Mouse (Mus musculus) neural tube, embryonic 14.5 days (tissue): ENCODE data around the gene Gfra1. TPM values are rescaled to one million over a fixed set of nuclear protein-coding genes. Genes with fewer than 3 reads are reported as not detected.

ENCODE experiments used
- ATAC-seq: fragments of 200-750 bp; cut with Nextera tagmentation; 2 replicates; pipeline ENCODE4 v1.8.0; 2017; ENCODE audit warnings: low read depth, mild to moderate bottlenecking, moderate TSS enrichment, moderate library complexity
- H3K27ac ChIP-seq: fragments of 300-500 bp; sonication (generic); 2 replicates; pipeline ENCODE4 v1.5.1; 2014; ENCODE audit warnings: low read depth, mild to moderate bottlenecking, control low read depth, low read length, moderate library complexity, mixed read lengths
- H3K27me3 ChIP-seq: fragments of 300-500 bp; sonication (generic); 2 replicates; pipeline ENCODE4 v1.6.1; 2014; ENCODE audit warnings: low read length; ENCODE audit not compliant: control insufficient read depth, insufficient read depth
- H3K36me3 ChIP-seq: fragments of 300-500 bp; sonication (generic); 2 replicates; pipeline ENCODE4 v1.6.1; 2014; ENCODE audit warnings: low read length, mixed read lengths; ENCODE audit not compliant: control insufficient read depth, insufficient read depth
- H3K4me1 ChIP-seq: fragments of 300-500 bp; sonication (generic); 2 replicates; pipeline ENCODE4 v1.6.1; 2014; ENCODE audit warnings: low read length; ENCODE audit not compliant: control insufficient read depth, insufficient read depth
- H3K4me2 ChIP-seq: fragments of 300-500 bp; sonication (generic); 2 replicates; pipeline ENCODE4 v1.6.1; 2014; ENCODE audit warnings: mild to moderate bottlenecking, low read depth, low read length, control low read depth
- H3K4me3 ChIP-seq: fragments of 300-500 bp; sonication (generic); 2 replicates; pipeline ENCODE4 v1.5.1; 2014; ENCODE audit warnings: low read depth, low read length, control low read depth, mixed read lengths
- H3K9ac ChIP-seq: fragments of 300-500 bp; sonication (generic); replicated peaks from 2 replicates; pipeline ENCODE4 v1.6.1; 2014; ENCODE audit warnings: low read depth, mild to moderate bottlenecking, control low read depth, low read length, mixed read lengths
- H3K9me3 ChIP-seq: fragments of 300-500 bp; sonication (generic); 2 replicates; pipeline ENCODE4 v1.6.1; 2016; ENCODE audit warnings: low read length; ENCODE audit not compliant: control insufficient read depth
- WGBS: fragments of 180-500 bp; shearing (Covaris S2); extraction: QIAGEN DNeasy Blood & Tissue Kit; methylation state at CpG from one replicate; pipeline ENCODE4 v1.1.7; 2014; 5-methylcytosine and 5-hydroxymethylcytosine counted together
- polyA plus RNA-seq: library from polyadenylated mRNA; unstranded; fragments of >200 nt; fragmentation: Nextera tagmentation; extraction: Ambion mirVana; gene quantifications from 2 replicates; pipeline ENCODE4 v1.2.1, GENCODE M21; 2014

The Gfra1 gene
- 67.8 and 67.9 TPM in 2 replicates for polyA plus RNA-seq

DNA sequence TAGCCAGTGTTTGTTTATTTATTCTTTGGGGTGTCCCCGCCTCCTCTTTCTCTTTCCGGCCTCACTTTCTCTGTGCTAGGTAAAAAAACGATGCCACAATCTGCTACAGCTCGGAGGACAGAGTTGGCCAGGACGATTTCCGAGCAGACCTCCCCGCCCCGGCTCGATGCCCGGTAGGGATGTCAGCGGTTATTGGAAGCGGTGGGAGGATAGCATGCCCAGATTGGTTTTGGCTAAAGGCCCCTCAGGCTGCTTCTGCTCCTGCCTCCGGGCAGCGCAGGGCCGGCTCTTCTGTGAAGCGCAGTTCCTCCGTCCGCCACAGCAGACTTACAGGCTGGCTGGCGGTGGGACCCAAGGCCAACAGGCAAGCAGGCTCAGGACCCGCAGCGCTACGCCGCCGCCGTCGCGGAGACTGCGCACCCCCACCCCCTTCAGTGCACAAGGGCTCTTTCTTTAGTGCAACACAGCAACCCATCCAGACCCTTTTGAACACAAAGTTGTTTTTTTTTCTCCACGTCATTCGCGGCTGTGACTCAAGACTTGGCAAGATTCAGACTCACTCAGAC is at the start of gene Gfra1:
Gene Gfra1 (minus strand): TSS at position 414 of the 566 bp plus-strand sequence.
- WGBS = under 1% methylated on average over 31 of the region's 31 CpGs
- H3K9me3 ChIP-seq = no peaks in the 10 kb centered on the region
- peaks cover 39% of the 10 kb centered on the region for H3K4me1 ChIP-seq
- peak within 1 kb of the TSS; percentile 74 for H3K27ac ChIP-seq
- peak; percentile 44; the same call in 1 of the 2 replicates for ATAC-seq
- H3K36me3 ChIP-seq = no peaks in the 10 kb centered on the region
- no peaks in the 10 kb centered on the region for H3K27me3 ChIP-seq
- H3K4me2 ChIP-seq = peak within 1 kb of the TSS; percentile 93
- H3K9ac ChIP-seq = peak within 1 kb of the TSS; percentile 74
- H3K4me3 ChIP-seq = peak within 1 kb of the TSS; percentile 60

- ATAC-seq = no peak
- no peaks in the 10 kb centered on the region for H3K27me3 ChIP-seq
- H3K9me3 ChIP-seq = no peaks in the 10 kb centered on the region
- no peak overlapping the region for H3K4me3 ChIP-seq
- no peak overlapping the region for H3K4me2 ChIP-seq
- H3K36me3 ChIP-seq = no peaks in the 10 kb centered on the region
- H3K27ac ChIP-seq = no peak overlapping the region
- H3K9ac ChIP-seq = no peak overlapping the region
- 67% methylated on average over 2 of the region's 2 CpGs for WGBS
- no peaks in the 10 kb centered on the region for H3K4me1 ChIP-seq
These were observed 44.3 kb upstream of the Gfra1 start for GRCm38 (mm10) chr19:58500049-58500448.

- Histone ChIP-seq H3K4me2 (no peak overlapping the region), H3K9me3 (no peaks in the 10 kb centered on the region), H3K27ac (no peak overlapping the region), H3K27me3 (no peaks in the 10 kb centered on the region), H3K4me1 (no peaks in the 10 kb centered on the region), H3K4me3 (no peak overlapping the region), H3K9ac (no peak overlapping the region), H3K36me3 (no peaks in the 10 kb centered on the region)
- WGBS = 63% methylated on average over 3 of the region's 3 CpGs
- ATAC-seq = no peak
These were observed 43.8 kb upstream of the Gfra1 start for GRCm38 (mm10) chr19:58499420-58499966.

GRCm38 (mm10) chr19:58497106-58497505 is 41.4 kb upstream of the Gfra1 start:
- Histone ChIP-seq H3K9ac (no peak overlapping the region), H3K4me2 (no peak overlapping the region), H3K9me3 (no peaks in the 10 kb centered on the region), H3K36me3 (no peaks in the 10 kb centered on the region), H3K4me3 (no peak overlapping the region), H3K27me3 (no peaks in the 10 kb centered on the region), H3K4me1 (no peaks in the 10 kb centered on the region), H3K27ac (no peak overlapping the region)
- no peak for ATAC-seq
- WGBS = 65% methylated on average over 3 of the region's 3 CpGs

DNA sequence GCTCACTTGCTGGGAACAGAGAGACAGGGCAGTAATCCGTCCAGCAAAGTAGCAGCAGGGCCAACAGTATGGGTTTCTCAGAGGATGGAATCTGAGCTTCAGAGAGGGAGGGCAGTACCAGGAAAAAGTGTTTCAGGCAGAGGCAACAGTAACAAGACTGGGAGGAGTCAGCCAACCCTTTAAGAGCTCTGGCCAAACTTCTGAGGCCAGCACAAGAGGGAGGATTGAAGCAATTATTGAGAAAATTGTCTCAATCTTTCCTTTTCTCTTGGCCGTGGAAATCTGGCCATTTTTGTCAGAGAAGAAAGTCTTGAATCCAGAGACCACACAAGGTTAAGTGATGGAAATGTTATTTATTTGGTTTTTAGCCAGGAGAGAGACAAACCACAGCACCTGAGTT is 31.0 kb upstream of the Gfra1 start:
- Histone ChIP-seq H3K9me3 (no peaks in the 10 kb centered on the region; the same call in 1 of the 2 replicates), H3K36me3 (no peaks in the 10 kb centered on the region), H3K4me2 (no peak overlapping the region), H3K27me3 (no peaks in the 10 kb centered on the region), H3K27ac (no peak overlapping the region), H3K4me1 (no peaks in the 10 kb centered on the region), H3K9ac (no peak overlapping the region), H3K4me3 (no peak overlapping the region)
- no peak for ATAC-seq
- WGBS = 52% methylated on average over 2 of the region's 2 CpGs

GRCm38 (mm10) chr19:58482373-58482977 is 26.8 kb upstream of the Gfra1 start:
- Histone ChIP-seq H3K4me1 (no peaks in the 10 kb centered on the region), H3K27me3 (no peaks in the 10 kb centered on the region), H3K9ac (no peak overlapping the region), H3K36me3 (no peaks in the 10 kb centered on the region), H3K4me2 (no peak overlapping the region), H3K4me3 (no peak overlapping the region), H3K27ac (no peak overlapping the region), H3K9me3 (no peaks in the 10 kb centered on the region)
- no peak for ATAC-seq
- WGBS = 83% methylated on average over 9 of the region's 9 CpGs

DNA sequence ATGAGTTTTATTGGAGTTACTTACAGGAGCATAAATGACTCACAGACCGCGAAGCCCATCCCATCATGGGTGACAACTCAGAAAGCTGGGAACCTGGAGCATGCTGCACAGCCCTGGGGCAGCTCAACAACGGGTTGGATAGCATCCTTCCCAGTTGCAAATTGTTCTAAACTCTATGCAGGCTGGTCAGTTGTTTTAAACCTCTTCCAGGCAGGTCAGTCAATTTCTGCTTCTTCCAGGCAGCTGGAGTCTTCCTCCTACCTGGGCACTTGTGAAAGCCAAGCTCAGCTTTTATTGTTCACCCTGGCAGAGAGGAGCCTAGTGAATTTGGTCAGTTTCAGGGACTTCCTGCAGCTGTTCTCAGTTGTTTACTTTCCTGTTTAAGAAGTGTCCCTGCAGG is 18.5 kb upstream of the Gfra1 start:
- Histone ChIP-seq H3K36me3 (no peaks in the 10 kb centered on the region), H3K27ac (no peak overlapping the region)
- ATAC-seq = no peak

GRCm38 (mm10) chr19:58469421-58469820 is 13.7 kb upstream of the Gfra1 start:
- Histone ChIP-seq H3K9ac (no peak overlapping the region), H3K27me3 (no peaks in the 10 kb centered on the region), H3K9me3 (no peaks in the 10 kb centered on the region), H3K36me3 (no peaks in the 10 kb centered on the region), H3K4me3 (no peak overlapping the region), H3K27ac (no peak overlapping the region), H3K4me2 (no peak overlapping the region), H3K4me1 (no peaks in the 10 kb centered on the region)
- ATAC-seq = 0 out of 2 replicates have a peak, but pooled peaks have one; percentile 24
- WGBS = 15% methylated on average over 12 of the region's 12 CpGs

More for the DNA sequence above, 18.5 kb upstream of the Gfra1 start:
- H3K9ac ChIP-seq = no peak overlapping the region
- no peaks in the 10 kb centered on the region for H3K27me3 ChIP-seq
- no peak overlapping the region for H3K4me3 ChIP-seq
- 88% methylated on average over 3 of the region's 3 CpGs for WGBS
- no peaks in the 10 kb centered on the region for H3K9me3 ChIP-seq
- H3K4me2 ChIP-seq = no peak overlapping the region
- no peaks in the 10 kb centered on the region for H3K4me1 ChIP-seq

DNA sequence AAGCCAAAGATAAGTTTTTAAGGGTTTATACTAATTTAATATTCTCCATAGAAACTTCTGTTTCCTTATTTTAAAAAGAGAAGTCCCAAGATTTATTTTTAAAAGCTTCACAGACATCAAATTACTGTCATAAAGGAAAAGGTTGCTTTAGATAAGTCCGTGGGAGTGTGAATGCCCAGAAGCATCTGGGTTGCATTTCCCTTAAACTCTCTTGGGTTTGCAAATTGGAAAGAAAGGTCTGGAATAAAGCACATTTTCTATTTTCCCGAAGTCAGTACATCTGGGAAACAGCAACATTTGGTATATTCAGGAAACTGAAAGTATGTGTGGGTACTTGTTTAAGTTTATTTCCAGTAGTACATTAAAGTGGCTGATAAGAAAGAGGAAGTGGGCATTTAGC is 12.6 kb upstream of the Gfra1 start:
- H3K9ac ChIP-seq = no peak overlapping the region
- WGBS = 64% methylated on average over 2 of the region's 2 CpGs

More for the DNA sequence above, 12.6 kb upstream of the Gfra1 start:
- ATAC-seq = no peak
- H3K27ac ChIP-seq = no peak overlapping the region
- no peaks in the 10 kb centered on the region for H3K27me3 ChIP-seq
- H3K4me1 ChIP-seq = no peaks in the 10 kb centered on the region
- H3K36me3 ChIP-seq = no peaks in the 10 kb centered on the region
- no peak overlapping the region for H3K4me3 ChIP-seq
- no peak overlapping the region for H3K4me2 ChIP-seq
- no peaks in the 10 kb centered on the region for H3K9me3 ChIP-seq
